Comparison of ENCODE assay signal across 19 mouse cellular contexts in the genomic region with DNA sequence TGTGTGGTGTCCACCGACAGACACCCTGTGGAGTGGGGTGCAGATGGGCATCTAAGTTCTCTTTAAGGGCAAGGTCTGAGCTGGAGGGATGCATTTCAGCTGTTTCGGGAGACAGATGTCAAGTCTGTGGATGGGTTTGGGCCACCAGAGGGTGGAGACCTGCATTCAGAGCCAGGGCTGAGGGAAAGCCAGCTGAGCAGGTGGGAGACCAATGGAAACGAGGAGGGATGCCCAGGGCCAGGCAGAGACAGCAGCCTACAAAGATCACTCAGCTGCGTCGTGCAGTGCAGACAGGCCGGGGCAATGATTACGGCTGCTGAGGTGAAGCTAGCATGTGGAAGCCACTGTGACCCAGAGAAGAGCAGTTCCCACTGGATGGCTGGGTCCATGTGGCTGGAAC.
"Had no signal": no experiment of that assay in that cellular context is flagged by ENCODE, and none has a peak within 500 bp of the region (broad histone marks: within the 10 kb centered on the region; RNA-seq: fewer than 3 reads in every experiment).

No protein-coding gene starts in this region.

- H3K9ac ChIP-seq: liver, embryonic 15.5 days; liver, postnatal 0 days; lung, embryonic 15.5 days; midbrain, embryonic 12.5 days; neural tube, embryonic 12.5 days; stomach, embryonic 15.5 days had no signal

- H3K4me1 ChIP-seq: liver, embryonic 15.5 days; lung, embryonic 15.5 days; megakaryocyte, embryonic 14.5 days; midbrain, embryonic 12.5 days; neural tube, embryonic 12.5 days had no signal

- ATAC-seq: lung, postnatal 0 days; midbrain, embryonic 16.5 days had no signal

- H3K4me3 ChIP-seq: liver, embryonic 15.5 days; lung, embryonic 15.5 days; megakaryocyte, embryonic 14.5 days; midbrain, embryonic 12.5 days; neural tube, embryonic 12.5 days; stomach, embryonic 15.5 days had no signal

- DNase-seq: liver, postnatal 0 days; lung, adult 2 months; lung, postnatal 14 days; lung, postnatal 36 days; midbrain, embryonic 14.5 days; right cerebral cortex, postnatal 14 days; thymus, adult 2 months; thymus, postnatal 25 days; thymus, postnatal 4 days had no signal

- H3K27me3 ChIP-seq: liver, embryonic 15.5 days; lung, embryonic 15.5 days; midbrain, embryonic 12.5 days; neural tube, embryonic 12.5 days; stomach, embryonic 15.5 days had no signal

- H3K36me3 ChIP-seq: liver, embryonic 15.5 days; lung, embryonic 15.5 days; midbrain, embryonic 12.5 days; neural tube, embryonic 12.5 days; stomach, embryonic 15.5 days had no signal

- H3K4me2 ChIP-seq: liver, embryonic 15.5 days; lung, embryonic 15.5 days; midbrain, embryonic 12.5 days; neural tube, embryonic 12.5 days; stomach, embryonic 15.5 days had no signal

- H3K27ac ChIP-seq: liver, embryonic 15.5 days; lung, embryonic 15.5 days; macrophage; midbrain, embryonic 12.5 days; neural tube, embryonic 12.5 days; stomach, embryonic 15.5 days; stomach, postnatal 0 days had no signal

- H3K9me3 ChIP-seq: liver, embryonic 15.5 days; lung, embryonic 15.5 days; megakaryocyte, embryonic 14.5 days; midbrain, embryonic 12.5 days; neural tube, embryonic 12.5 days; stomach, embryonic 15.5 days had no signal
